Mouse (Mus musculus) G1E (cell line): ENCODE data around the gene Pfkfb3. TPM values are rescaled to one million over a fixed set of nuclear protein-coding genes. Genes with fewer than 3 reads are reported as not detected.

ENCODE experiments used
- ATAC-seq: 2 replicates; pipeline ENCODE4 v1.8.0; 2016; ENCODE audit warnings: mild to moderate bottlenecking; ENCODE audit not compliant: insufficient number of reproducible peaks, poor library complexity, low FRiP score, severe bottlenecking; ENCODE audit errors: extremely low read depth
- DNase-seq: peaks from one replicate; pipeline ENCODE4 v3.0.0; 2012; ENCODE audit warnings: low spot score
- H3K27me3 ChIP-seq: 2 replicates; pipeline ENCODE4 v1.6.1; 2012; ENCODE audit warnings: mild to moderate bottlenecking, low read length, inconsistent platforms; ENCODE audit not compliant: insufficient read depth
- H3K36me3 ChIP-seq: replicated peaks from 2 replicates; pipeline ENCODE3; 2012; ENCODE audit warnings: mild to moderate bottlenecking, inconsistent platforms
- H3K4me1 ChIP-seq: 2 replicates; pipeline ENCODE4 v1.6.1; 2012; ENCODE audit warnings: low read depth, low read length, inconsistent platforms, mixed read lengths; ENCODE audit not compliant: insufficient read depth
- H3K4me3 ChIP-seq: 2 replicates; pipeline ENCODE4 v1.5.1; 2012; ENCODE audit warnings: low read depth, mild to moderate bottlenecking, inconsistent platforms, low read length, moderate library complexity, mixed read lengths
- H3K9me3 ChIP-seq: replicated peaks from 2 replicates; pipeline ENCODE4 v1.6.1; 2012; ENCODE audit warnings: inconsistent platforms
- CTCF ChIP-seq: IDR thresholded peaks from 2 replicates; pipeline ENCODE4 v1.5.1; 2012; ENCODE audit warnings: low read depth, low read length, inconsistent platforms, mixed read lengths
- GATA1 ChIP-seq: IDR thresholded peaks from 2 replicates; pipeline ENCODE4 v1.6.1; 2012; ENCODE audit warnings: borderline replicate concordance, low read length, inconsistent platforms, mixed read lengths
- GATA2 ChIP-seq: IDR thresholded peaks from 2 replicates; pipeline ENCODE4 v1.6.1; 2012; ENCODE audit warnings: low read depth, low read length, inconsistent platforms, borderline replicate concordance
- POLR2AphosphoS5 ChIP-seq: IDR thresholded peaks from 2 replicates; pipeline ENCODE4 v1.6.1; 2012; ENCODE audit warnings: low read depth, low read length, inconsistent platforms; ENCODE audit not compliant: insufficient replicate concordance
- TAL1 ChIP-seq: conservative IDR thresholded peaks from 2 replicates; pipeline ENCODE4 v1.6.1; 2012; ENCODE audit warnings: low read depth, low read length, inconsistent platforms, mixed read lengths
- polyA plus RNA-seq: library from polyadenylated mRNA; stranded (reverse); fragments of >175 nt; gene quantifications from 2 replicates; pipeline ENCODE4 v1.2.3, GENCODE M21; 2012
- total RNA-seq, 2 experiments: library from RNA; stranded (forward) in 1 of 2; stranded (reverse) in 1 of 2; fragments of 200-1000 nt in 1 of 2; fragments of >200 nt in 1 of 2; fragmentation: Nextera tagmentation in 1 of 2; gene quantifications; 2 replicates each; pipeline ENCODE4 v1.2.3; 2014 to 2017

Gene Pfkfb3
- total and polyA plus RNA-seq, 3 experiments: 1.1 TPM; not detected in 2

GRCm38 (mm10) chr2:11566241-11566640 lies 12.4 kb upstream of the Pfkfb3 start:
- Histone ChIP-seq H3K27me3 (peaks cover 9% of the 10 kb centered on the region), H3K9me3 (no peaks in the 10 kb centered on the region), H3K4me3 (no peak overlapping the region), H3K4me1 (no peaks in the 10 kb centered on the region), H3K36me3 (no peaks in the 10 kb centered on the region)
- DNase-seq (no peak), ATAC-seq (no peak)
- TF ChIP-seq POLR2AphosphoS5 (no peak), GATA2 (no peak), TAL1 (no peak), CTCF (no peak), GATA1 (no peak)

GRCm38 (mm10) chr2:11564768-11565167 lies 10.9 kb upstream of the Pfkfb3 start:
- DNase-seq (no peak), ATAC-seq (no peak)
- Histone ChIP-seq H3K27me3 (peaks cover 6% of the 10 kb centered on the region), H3K9me3 (no peaks in the 10 kb centered on the region), H3K4me3 (no peak overlapping the region), H3K4me1 (no peaks in the 10 kb centered on the region), H3K36me3 (no peaks in the 10 kb centered on the region)
- TF ChIP-seq CTCF: no peak
- no peak for TF ChIP-seq TAL1
- TF ChIP-seq GATA2: no peak
- no peak for TF ChIP-seq GATA1
- no peak for TF ChIP-seq POLR2AphosphoS5

GRCm38 (mm10) chr2:11563256-11563655 lies 9.4 kb upstream of the Pfkfb3 start:
- Histone ChIP-seq H3K36me3 (no peaks in the 10 kb centered on the region), H3K4me1 (no peaks in the 10 kb centered on the region), H3K4me3 (no peak overlapping the region), H3K9me3 (no peaks in the 10 kb centered on the region), H3K27me3 (peaks cover 6% of the 10 kb centered on the region)
- DNase-seq (no peak), ATAC-seq (no peak)
- TF ChIP-seq GATA2: no peak
- TF ChIP-seq GATA1: no peak
- TF ChIP-seq POLR2AphosphoS5: no peak
- TF ChIP-seq CTCF: no peak
- TF ChIP-seq TAL1: no peak

- Histone ChIP-seq H3K4me3 (no peak overlapping the region), H3K4me1 (no peaks in the 10 kb centered on the region), H3K36me3 (no peaks in the 10 kb centered on the region), H3K9me3 (no peaks in the 10 kb centered on the region), H3K27me3 (peaks cover 10% of the 10 kb centered on the region)
- no peak for DNase-seq
- no peak for ATAC-seq
- TF ChIP-seq GATA2: no peak
- no peak for TF ChIP-seq GATA1
- TF ChIP-seq CTCF: no peak
- no peak for TF ChIP-seq POLR2AphosphoS5
- no peak for TF ChIP-seq TAL1
Measured at GRCm38 (mm10) chr2:11558654-11559053, 4.8 kb upstream of the Pfkfb3 start.

- DNase-seq: no peak
- no peak for TF ChIP-seq GATA2
- no peak for TF ChIP-seq CTCF
- no peak for TF ChIP-seq TAL1
- TF ChIP-seq POLR2AphosphoS5: no peak
- no peak for TF ChIP-seq GATA1
- Histone ChIP-seq H3K4me1 (no peaks in the 10 kb centered on the region), H3K9me3 (no peaks in the 10 kb centered on the region), H3K27me3 (peaks cover 19% of the 10 kb centered on the region), H3K4me3 (no peak overlapping the region), H3K36me3 (no peaks in the 10 kb centered on the region)
- no peak for ATAC-seq
Measured at GRCm38 (mm10) chr2:11557244-11557643, 3.4 kb upstream of the Pfkfb3 start.

GRCm38 (mm10) chr2:11555316-11555715 lies 1.4 kb upstream of the Pfkfb3 start:
- DNase-seq (no peak), ATAC-seq (no peak)
- peaks cover 19% of the 10 kb centered on the region for H3K27me3 ChIP-seq
- no peaks in the 10 kb centered on the region for H3K9me3 ChIP-seq
- H3K4me3 ChIP-seq: no peak overlapping the region
- no peaks in the 10 kb centered on the region for H3K36me3 ChIP-seq
- TF ChIP-seq GATA2 (no peak), POLR2AphosphoS5 (no peak), CTCF (no peak), TAL1 (no peak), GATA1 (no peak)
- H3K4me1 ChIP-seq: no peaks in the 10 kb centered on the region
